Comparison of ENCODE assay signal across 17 mouse cellular contexts in genomic region chr6:136769859-136770258, GRCm38 (mm10). TPM values are rescaled to one million over a fixed set of nuclear protein-coding genes. Genes with fewer than 3 reads are reported as not detected.
"Had no signal": no experiment of that assay in that cellular context is flagged by ENCODE, and none has a peak within 500 bp of the region (broad histone marks: within the 10 kb centered on the region; RNA-seq: fewer than 3 reads in every experiment).

No protein-coding gene starts in this region.

- H3K4me1 ChIP-seq: liver, embryonic 13.5 days; megakaryocyte, embryonic 14.5 days; midbrain, embryonic 10.5 days; midbrain, embryonic 13.5 days; neural tube, embryonic 13.5 days had no signal

- H3K27me3 ChIP-seq: liver, embryonic 13.5 days; midbrain, embryonic 13.5 days; neural tube, embryonic 13.5 days had no signal

- H3K4me3 ChIP-seq: left cerebral cortex, adult 2 months; liver, embryonic 13.5 days; megakaryocyte, embryonic 14.5 days; midbrain, embryonic 10.5 days; midbrain, embryonic 13.5 days; myocyte; neural tube, embryonic 13.5 days had no signal

- DNase-seq: kidney, adult 2 months; kidney, postnatal 36 days; layer of hippocampus, postnatal 36 days; liver, embryonic 13.5 days; retina, postnatal 1 day; right cerebral cortex, postnatal 25 days; thymus, postnatal 25 days had no signal

- H3K27ac ChIP-seq: kidney, postnatal 0 days; left cerebral cortex, adult 2 months; liver, embryonic 13.5 days; midbrain, embryonic 10.5 days; midbrain, embryonic 13.5 days; neural tube, embryonic 13.5 days had no signal

- H3K4me2 ChIP-seq: liver, embryonic 13.5 days; midbrain, embryonic 13.5 days; neural tube, embryonic 13.5 days had no signal

- H3K36me3 ChIP-seq: liver, embryonic 13.5 days; midbrain, embryonic 10.5 days; midbrain, embryonic 13.5 days; neural tube, embryonic 13.5 days had no signal

- H3K9ac ChIP-seq: liver, embryonic 13.5 days; midbrain, embryonic 13.5 days; neural tube, embryonic 13.5 days had no signal

- H3K9me3 ChIP-seq: liver, embryonic 13.5 days; midbrain, embryonic 10.5 days; midbrain, embryonic 13.5 days; neural tube, embryonic 13.5 days had no signal

- ATAC-seq: inflammation-experienced regulatory T-cells, adult 6 months; midbrain, embryonic 13.5 days; midbrain, embryonic 16.5 days had no signal

RNA-seq across cellular contexts. Expression of gene Gucy2c, which starts 11.7 kb away (rescaled TPM):
- polyA plus RNA-seq: inflammation-experienced regulatory T-cells, adult 6 months; kidney, embryonic 14.5 days had no signal
